Mouse (Mus musculus): Measurements from ENCODE around the gene Syne3.

The Syne3 gene

GRCm38 (mm10) chr12:105000487-105001283 is 8.9 kb downstream of the Syne3 start:
- no peak for DNase-seq (ENCODE audit: low spot score in 2 of 2)

DNA sequence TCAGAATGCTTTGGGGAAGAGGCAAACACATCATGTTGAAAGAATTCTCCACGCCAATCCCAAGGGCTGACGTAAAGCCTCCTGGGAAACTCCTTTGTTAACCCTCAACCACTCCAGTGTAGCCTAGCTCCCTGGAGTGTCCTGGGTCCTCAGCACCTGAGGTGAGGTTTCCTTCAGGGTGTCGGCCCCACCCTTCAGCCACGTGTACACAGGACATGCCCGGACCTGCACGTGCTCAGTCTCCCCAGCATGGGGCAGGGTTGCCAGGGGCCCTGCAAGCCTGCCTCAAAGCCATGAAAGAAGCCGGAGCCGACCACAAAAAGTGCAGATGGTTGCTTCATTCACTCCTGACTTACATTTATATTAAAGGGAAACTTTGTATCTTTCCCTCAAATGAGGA is 10.4 kb downstream of the Syne3 start:
- DNase-seq (ENCODE audit: low spot score in 2 of 2), result no peak

GRCm38 (mm10) chr12:104998541-104998940 is 11.1 kb downstream of the Syne3 start:
- no peak for DNase-seq (ENCODE audit: low spot score in 2 of 2)

GRCm38 (mm10) chr12:104997641-104998293 is 11.8 kb downstream of the Syne3 start:
- no peak for DNase-seq (ENCODE audit: low spot score in 2 of 2)

- no peak for DNase-seq (ENCODE audit: low spot score in 2 of 2)
Measured at GRCm38 (mm10) chr12:104997159-104997558, 12.4 kb downstream of the Syne3 start.

DNA sequence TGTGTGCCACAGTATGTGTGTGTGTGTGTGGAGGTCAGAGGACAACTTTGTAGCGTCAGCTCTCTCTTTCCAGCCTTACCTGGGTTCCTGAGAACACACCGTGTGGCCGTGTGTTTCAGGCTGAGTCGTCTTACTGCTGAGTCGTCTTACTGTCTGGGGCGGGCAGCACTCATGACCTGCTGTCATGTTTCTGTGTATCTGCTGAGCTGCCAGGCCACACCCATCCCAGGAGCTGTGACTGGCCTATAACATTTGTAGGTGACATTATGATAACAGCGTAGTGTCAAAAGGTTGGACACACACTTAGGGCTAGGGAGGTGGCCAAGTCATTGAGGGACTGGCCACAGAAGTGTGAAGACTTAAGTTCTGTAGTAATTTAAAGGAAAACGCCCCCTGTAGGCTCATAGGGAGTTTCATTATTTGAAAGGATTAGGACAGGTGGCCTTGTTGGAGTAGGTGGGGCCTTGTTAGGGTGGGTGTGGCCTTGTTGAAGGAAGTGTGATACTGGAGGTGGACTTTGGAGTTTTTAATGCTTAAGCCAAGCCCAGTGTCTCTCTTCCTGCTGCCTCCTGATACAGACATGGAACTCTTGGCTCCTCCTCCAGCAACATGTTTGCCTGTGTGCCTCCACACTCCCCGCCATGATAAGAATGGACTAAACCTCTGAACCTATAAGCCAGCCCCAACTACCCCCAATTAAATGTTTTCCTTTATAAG is 13.4 kb downstream of the Syne3 start:
- no peak for DNase-seq (ENCODE audit: low spot score in 2 of 2)

DNA sequence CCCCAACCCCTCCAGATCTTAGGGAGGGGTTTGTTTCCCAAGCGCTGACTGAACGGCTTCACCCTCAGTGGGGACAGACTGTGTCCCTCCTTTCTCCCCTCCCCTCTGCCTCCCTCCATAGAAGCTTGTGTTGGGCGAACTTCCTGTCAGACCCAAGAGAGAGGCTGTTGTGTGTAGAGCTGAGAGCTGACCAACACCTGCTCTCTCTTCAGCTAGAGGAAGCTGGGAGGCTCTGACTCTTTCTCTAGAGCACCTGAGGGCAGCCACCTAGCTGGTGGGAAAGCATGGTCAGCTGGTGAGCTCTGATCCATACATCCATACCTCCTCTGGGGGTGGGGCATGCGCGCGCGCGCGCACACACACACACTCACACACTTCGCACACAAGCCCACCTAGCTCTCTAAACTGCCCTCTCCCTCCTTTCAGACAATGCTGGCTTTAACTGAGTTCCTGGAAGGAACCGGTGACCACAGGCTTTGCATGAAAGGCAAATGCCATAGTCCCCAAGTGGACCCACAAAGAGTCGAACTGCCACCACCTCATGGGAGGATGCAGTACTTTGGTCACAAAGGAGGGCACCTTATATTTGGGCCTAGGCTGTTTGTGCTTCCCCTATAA is 14.2 kb downstream of the Syne3 start:
- peak in 1 of 2 experiments; percentile 39 for DNase-seq (ENCODE audit: low spot score in 2 of 2)

GRCm38 (mm10) chr12:104992838-104993237 is 16.8 kb downstream of the Syne3 start:
- DNase-seq (ENCODE audit: low spot score in 2 of 2), result no peak

GRCm38 (mm10) chr12:104992123-104992741 is 17.4 kb downstream of the Syne3 start:
- DNase-seq (ENCODE audit: low spot score in 2 of 2), result no peak

- DNase-seq (ENCODE audit: low spot score in 2 of 2), result peak in 1 of 2 experiments; percentile 65
Measured at GRCm38 (mm10) chr12:104990741-104991454, 18.7 kb downstream of the Syne3 start.

GRCm38 (mm10) chr12:104987936-104988335 is 21.7 kb downstream of the Syne3 start:
- no peak for DNase-seq (ENCODE audit: low spot score in 2 of 2)

GRCm38 (mm10) chr12:104986781-104987180 is 22.8 kb downstream of the Syne3 start:
- DNase-seq (ENCODE audit: low spot score in 2 of 2), result no peak

DNA sequence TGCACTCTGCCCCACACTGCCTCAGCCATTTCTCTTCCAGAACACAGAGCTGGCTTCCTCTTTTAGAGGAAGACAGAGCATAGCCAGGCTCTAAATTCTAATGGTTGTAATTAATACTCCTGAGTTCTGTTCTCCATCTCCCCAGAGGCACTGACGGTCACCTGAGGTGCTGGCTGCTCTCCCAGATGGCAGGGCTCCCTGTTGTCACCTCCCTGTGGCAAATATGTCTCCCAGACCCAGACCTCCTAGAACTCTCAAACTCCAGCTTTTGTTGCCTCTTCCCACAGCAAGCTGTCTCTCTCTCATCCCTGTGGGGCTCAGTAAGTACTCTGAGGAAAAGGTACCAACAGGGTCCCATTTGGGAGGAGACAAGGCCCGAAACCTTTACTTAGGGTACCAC is 23.6 kb downstream of the Syne3 start:
- DNase-seq (ENCODE audit: low spot score in 2 of 2), result no peak

- DNase-seq (ENCODE audit: low spot score in 2 of 2), result peak in 1 of 2 experiments; percentile 69
Measured at GRCm38 (mm10) chr12:104985088-104985487, 24.5 kb downstream of the Syne3 start.

GRCm38 (mm10) chr12:104983476-104983875 is 26.1 kb downstream of the Syne3 start:
- no peak for DNase-seq (ENCODE audit: low spot score in 2 of 2)

DNA sequence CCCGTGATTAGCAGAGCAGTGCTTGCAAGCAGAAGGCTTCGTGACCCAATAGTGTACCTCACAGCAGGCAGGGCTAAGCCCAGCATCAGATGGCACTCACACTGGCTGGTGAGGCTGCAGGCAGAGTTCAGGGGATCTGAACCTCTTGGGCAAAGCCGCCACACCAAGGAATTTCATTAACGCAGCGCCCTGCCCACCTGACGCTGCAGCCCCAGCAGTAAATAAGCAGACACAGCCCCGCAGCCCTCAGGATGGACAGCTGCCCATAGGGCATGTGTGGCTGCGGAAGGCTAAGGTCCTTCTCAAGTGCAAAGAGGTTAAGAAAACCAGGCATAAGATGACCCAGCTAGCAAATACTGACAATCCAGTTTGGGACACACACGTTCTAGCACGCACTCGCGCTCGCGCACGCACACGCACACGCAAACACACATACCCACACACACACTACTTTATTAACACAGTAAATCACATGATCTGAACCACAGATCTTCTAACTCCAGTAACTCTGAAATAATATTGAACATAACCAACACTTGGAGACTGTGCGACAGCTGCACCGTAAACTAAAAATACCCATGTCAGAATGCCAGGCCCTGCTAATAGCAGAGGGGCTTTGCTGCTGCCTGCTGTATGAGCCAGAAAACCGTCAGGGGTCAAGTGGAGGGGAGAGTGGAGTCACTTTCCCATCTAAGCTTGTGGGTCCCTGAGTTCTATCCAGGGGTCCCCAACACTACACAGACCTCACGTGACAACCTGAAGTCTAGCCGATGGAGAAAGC is 30.5 kb downstream of the Syne3 start:
- no peak for DNase-seq (ENCODE audit: low spot score in 2 of 2)

- DNase-seq (ENCODE audit: low spot score in 2 of 2), result no peak
Measured at GRCm38 (mm10) chr12:104978420-104978819, 31.2 kb downstream of the Syne3 start.

DNA sequence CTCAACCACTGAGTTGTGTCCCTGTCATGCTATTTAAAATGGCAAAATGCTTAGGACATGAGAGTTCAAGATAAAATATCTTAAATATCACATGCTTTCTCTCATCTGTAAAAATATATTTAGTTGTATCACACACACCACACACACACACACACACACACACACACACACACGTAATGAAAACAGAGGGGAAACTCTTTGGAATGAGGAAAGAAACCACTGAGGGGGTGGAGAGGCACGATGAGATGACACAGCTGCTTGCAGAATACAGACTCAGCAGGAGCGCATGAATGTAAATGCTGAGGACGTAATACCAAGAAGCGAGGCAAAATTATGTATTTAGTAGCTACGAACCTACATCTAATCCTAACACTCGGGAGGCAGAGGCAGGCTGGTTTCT is 32.7 kb downstream of the Syne3 start:
- DNase-seq (ENCODE audit: low spot score in 2 of 2), result no peak

GRCm38 (mm10) chr12:104976331-104976817 is 33.2 kb downstream of the Syne3 start:
- no peak for DNase-seq (ENCODE audit: low spot score in 2 of 2)

GRCm38 (mm10) chr12:104972860-104973259 is 36.7 kb downstream of the Syne3 start:
- no peak for DNase-seq (ENCODE audit: low spot score in 2 of 2)
